Mouse (Mus musculus) CD4-positive, CD25-positive, alpha-beta regulatory T cell, adult 9 weeks (primary cell): Measurements from ENCODE around the gene Ttc26. TPM values are rescaled to one million over a fixed set of nuclear protein-coding genes. Genes with fewer than 3 reads are reported as not detected.

ENCODE experiments used
- polyA plus RNA-seq: library from polyadenylated mRNA; unstranded; fragments of 100-300 nt; shearing (Covaris generic); gene quantifications from one replicate; pipeline ENCODE4 v1.2.1, GENCODE M21; 2017

The Ttc26 gene
- polyA plus RNA-seq, result 0.42 TPM

DNA sequence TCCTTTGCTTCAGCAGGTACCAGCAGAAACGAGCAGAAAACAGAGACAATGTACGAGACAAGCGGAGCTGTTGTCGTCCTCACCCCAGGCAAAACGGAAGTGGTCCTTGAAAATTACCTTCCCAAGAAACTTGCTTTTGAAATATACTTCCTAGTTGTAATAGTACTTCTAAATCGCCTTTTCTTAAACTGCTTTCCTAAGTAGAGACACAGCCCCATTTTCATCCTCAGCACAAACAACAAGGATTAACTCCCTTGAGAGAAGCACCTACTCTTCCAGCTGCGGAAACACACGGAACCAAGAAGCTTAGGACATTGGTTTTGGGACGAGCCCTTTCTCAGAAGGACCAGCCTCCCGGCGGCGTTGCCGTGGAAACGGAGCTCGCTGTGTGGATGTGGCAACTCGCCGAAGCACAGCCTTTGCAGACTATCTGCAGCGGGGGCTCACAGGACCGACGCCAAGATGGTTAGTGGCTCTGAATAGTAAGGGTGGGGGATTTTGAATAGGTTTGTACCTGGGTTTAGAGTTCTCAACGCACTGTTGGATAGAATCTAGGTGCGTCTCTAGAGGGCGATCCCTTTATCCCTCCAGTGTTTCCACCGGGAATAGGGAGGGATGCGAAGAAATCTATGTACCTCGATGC is at the start of gene Ttc26:
TSS of gene Ttc26 (plus strand) at position 341 of the 643 bp plus-strand sequence.

DNA sequence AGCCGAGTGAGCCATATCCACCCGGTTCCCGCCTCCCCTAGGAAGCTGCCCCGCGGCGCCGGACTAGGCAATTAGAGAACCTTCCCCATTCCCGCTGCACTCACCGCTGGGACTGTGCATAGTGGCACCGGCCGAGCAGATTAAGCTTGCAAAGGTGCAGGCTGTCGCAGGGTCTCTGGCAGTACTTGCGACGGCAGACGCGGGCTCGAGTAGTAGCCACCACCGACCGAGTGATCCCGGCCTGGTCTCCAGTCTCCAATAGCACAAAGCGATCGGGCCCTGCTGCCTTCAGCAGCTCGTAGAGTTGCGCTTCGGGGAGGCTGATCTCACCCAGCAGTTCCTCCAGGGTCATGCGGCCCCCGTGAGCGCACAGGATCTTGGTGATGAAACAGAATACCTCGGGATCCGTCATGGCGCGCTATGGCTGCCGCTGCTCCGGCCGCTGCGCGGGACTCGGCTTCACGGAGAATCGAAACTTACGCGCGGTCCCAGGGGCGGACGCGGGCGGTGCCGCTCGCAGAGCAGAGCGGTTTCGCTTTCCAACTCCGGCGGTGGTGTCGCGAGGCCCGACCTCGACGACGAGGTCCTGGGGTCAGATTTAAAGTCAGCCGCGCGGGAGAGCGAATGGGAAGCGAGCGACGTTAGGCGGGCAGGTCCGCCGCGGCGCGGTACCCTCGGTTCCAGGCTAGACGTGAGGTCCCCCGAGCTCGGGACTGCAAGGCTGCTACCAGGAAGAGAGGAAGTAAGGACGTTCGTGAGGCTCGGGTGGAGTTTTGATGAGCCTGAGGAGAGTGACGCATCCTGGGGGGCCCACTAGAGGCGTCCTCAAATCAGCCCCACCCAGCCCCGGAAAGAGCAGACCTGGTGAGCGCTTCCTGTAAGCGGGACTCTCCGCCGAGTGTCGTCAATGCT is 27.2 kb upstream of the Ttc26 start, which contains the start of gene Zc3hav1:
TSS of gene Zc3hav1 (minus strand) at position 793 of the 912 bp plus-strand sequence.

DNA sequence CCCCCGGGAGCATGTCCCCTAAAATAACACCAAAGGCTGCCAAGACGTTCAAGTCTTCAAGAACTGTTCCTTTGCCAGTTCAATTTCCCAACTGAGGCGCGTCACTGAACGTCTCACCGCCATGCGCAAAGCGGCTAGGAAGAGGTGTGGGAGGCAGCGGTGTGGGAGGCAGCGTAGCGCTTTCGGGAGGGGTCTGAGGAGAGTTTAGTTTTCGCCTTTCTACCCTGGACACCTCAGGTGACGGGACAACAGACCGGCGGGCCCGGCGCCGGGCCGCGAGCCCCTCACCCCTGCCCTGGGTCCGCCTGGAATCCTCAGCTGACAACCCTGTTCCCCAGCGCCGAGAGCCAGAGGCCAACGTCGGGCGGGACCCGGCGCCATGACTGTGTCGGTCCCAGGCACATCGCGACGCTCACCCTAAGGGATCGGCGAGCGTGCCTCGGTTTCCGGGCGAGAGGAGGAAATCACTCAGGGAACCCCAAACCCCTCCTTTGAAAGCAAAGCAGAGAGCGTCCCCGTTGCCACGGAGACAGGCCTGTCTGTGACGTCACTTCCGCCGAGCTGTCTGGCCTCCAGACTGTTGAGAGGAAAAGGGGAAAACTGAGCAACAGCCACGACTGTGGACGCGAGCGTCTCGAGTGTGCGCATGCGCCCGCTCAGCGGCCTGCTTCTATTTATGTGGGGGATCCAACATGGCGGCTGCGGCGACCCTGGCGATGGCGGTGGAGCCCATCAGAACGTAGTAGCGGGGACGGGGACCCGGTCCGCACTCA is 52.2 kb downstream of the Ttc26 start, which contains the start of gene Ubn2:
TSS of gene Ubn2 (plus strand) at position 690 of the 773 bp plus-strand sequence.

Other genes with a start within 250 kb of the Ttc26 start
- 0.12 TPM for gene D630045J12Rik, start 127.5 kb upstream of the Ttc26 start, polyA plus RNA-seq
- gene Zc3hav1l, start 82.2 kb upstream of the Ttc26 start, polyA plus RNA-seq, result 0.42 TPM
- gene Zc3hav1, start 26.9 kb upstream of the Ttc26 start, polyA plus RNA-seq, result 94.5 TPM
- 12.2 TPM for gene Ubn2, start 52.5 kb downstream of the Ttc26 start, polyA plus RNA-seq
- gene Fmc1, start 152.0 kb downstream of the Ttc26 start, polyA plus RNA-seq, result 65.6 TPM
- 38.3 TPM for gene Luc7l2, start 169.9 kb downstream of the Ttc26 start, polyA plus RNA-seq